Mouse (Mus musculus) mouse trophoblast stem cell (cell line): ENCODE measurements around the gene Sla2.
"Not testable (repeated sequence)": the region's sequence is repeated elsewhere in the genome, so short reads cannot be mapped to it uniquely, and the experiment has no call there.

Experiments
- in situ Hi-C, 2 experiments: fragments of 300-500 bp; cut with MseI, MboI; formaldehyde crosslinking; loops; 2 replicates in 1 of 2; 3 replicates in 1 of 2; pipeline ENCODE4 v1.15.1; 2025

The Sla2 gene

GRCm38 (mm10) chr2:156840301-156841027 is 46.5 kb downstream of the Sla2 start:
- in situ Hi-C loops: no loop called here

GRCm38 (mm10) chr2:156839319-156840191 is 47.4 kb downstream of the Sla2 start, which contains the start of gene Tgif2:
Tgif2 (plus strand) TSS chr2:156840007.
- in situ Hi-C loops: no loop called here

- in situ Hi-C loops: no loop called here
Observed at GRCm38 (mm10) chr2:156838839-156839238, 48.2 kb downstream of the Sla2 start.

- in situ Hi-C loops: no loop called here
Observed at GRCm38 (mm10) chr2:156834336-156834735, 52.7 kb downstream of the Sla2 start.

GRCm38 (mm10) chr2:156825128-156825527 is 61.9 kb downstream of the Sla2 start:
- in situ Hi-C loops: not testable (repeated sequence)
